Comparison of ENCODE assay signal across 8 mouse cellular contexts in the genomic region with DNA sequence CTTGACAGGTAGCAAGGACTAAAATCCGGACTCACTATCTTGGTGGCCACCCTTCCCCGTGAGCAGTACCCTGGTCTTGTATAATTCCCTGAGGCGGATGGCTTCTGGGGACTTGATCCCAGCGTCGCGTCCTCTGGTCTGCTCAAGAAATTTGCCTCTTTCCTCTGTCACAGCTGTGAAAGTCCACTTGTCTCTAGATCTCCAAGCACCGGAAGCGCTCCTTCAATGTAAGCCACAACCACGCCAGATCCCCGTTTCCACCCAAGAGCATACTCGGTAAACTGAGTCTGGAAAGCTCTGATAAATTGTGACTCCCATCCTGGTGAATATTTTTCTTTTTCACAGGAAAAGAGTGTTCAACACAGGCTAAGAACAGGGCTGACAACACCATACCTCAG. TPM values are rescaled to one million over a fixed set of nuclear protein-coding genes. Genes with fewer than 3 reads are reported as not detected.
DNase-seq lines count a peak whose midpoint lies in the region; ATAC-seq and TF ChIP-seq lines count a peak whose summit lies in the region.

No protein-coding gene starts in this region.

- intact Hi-C loops in left cerebral cortex, adult 2 months (cut with DNase I) = loop anchor here (5.0 kb wide), 1 partner anchor 463 kb away; a partner anchor contains a TSS

- WGBS in forebrain, embryonic 12.5 days = 6% methylated on average over 11 of the region's 11 CpGs
- 4% methylated on average over 11 of the region's 11 CpGs for WGBS in liver, embryonic 11.5 days
- WGBS in stomach, embryonic 15.5 days = 6% methylated on average over 11 of the region's 11 CpGs

- H3K4me3 ChIP-seq in left cerebral cortex, adult 2 months = peak overlapping the region; percentile 60
- H3K4me3 ChIP-seq in bone marrow macrophage, adult 2 months (ENCODE audit: insufficient read depth, low read length) = peak overlapping the region; percentile 69
- peak overlapping the region; percentile 54 for H3K4me3 ChIP-seq in forebrain, embryonic 12.5 days (replicated peaks)
- H3K4me3 ChIP-seq in liver, embryonic 11.5 days (ENCODE audit: low read depth, low read length) = peak overlapping the region; percentile 59
- peak overlapping the region; percentile 56 for H3K4me3 ChIP-seq in stomach, embryonic 15.5 days (replicated peaks)

- no peak for TF ChIP-seq CTCF in left cerebral cortex, adult 2 months (IDR thresholded peaks at IDR 0.05)
- TF ChIP-seq CTCF in bone marrow macrophage, adult 2 months (IDR thresholded peaks at IDR 0.05; ENCODE audit: low read depth, low read length) = no peak

- DNase-seq in left cerebral cortex, adult 2 months (ENCODE audit: extremely low spot score in 1 of 2, low spot score in 2 of 2) = no peak
- DNase-seq in left cerebral cortex, adult 18-20 months (ENCODE audit: low spot score in 2 of 2) = no peak
- no peak for DNase-seq in liver, embryonic 11.5 days (ENCODE audit: low spot score)
- DNase-seq in cerebellum, postnatal 36 days = no peak
- no peak for DNase-seq in retina, postnatal 1 day

- ATAC-seq in forebrain, embryonic 12.5 days (ENCODE audit: low FRiP score) = peak; percentile 17; the same call in 1 of the 2 replicates
- no peak for ATAC-seq in liver, embryonic 11.5 days (replicated peaks; ENCODE audit: low FRiP score)
- peak; percentile 12; the same call in 1 of the 2 replicates for ATAC-seq in stomach, embryonic 15.5 days (ENCODE audit: insufficient read depth, low FRiP score, low read depth)

- peak overlapping the region; percentile 93 for H3K27ac ChIP-seq in left cerebral cortex, adult 2 months
- peak overlapping the region; percentile 84 for H3K27ac ChIP-seq in bone marrow macrophage, adult 2 months (ENCODE audit: insufficient read depth, low read depth, low read length)
- peak overlapping the region; percentile 84 for H3K27ac ChIP-seq in forebrain, embryonic 12.5 days
- peak overlapping the region; percentile 79; the same call in 1 of the 2 replicates for H3K27ac ChIP-seq in liver, embryonic 11.5 days (ENCODE audit: low read depth, low read length)
- peak overlapping the region; percentile 92 for H3K27ac ChIP-seq in stomach, embryonic 15.5 days

- no peak for TF ChIP-seq POLR2A in bone marrow macrophage, adult 2 months (IDR thresholded peaks at IDR 0.05; ENCODE audit: borderline replicate concordance, low read depth, low read length)

- peak overlapping the region; percentile 77 for H3K4me2 ChIP-seq in forebrain, embryonic 12.5 days
- peak overlapping the region; percentile 66 for H3K4me2 ChIP-seq in liver, embryonic 11.5 days
- H3K4me2 ChIP-seq in stomach, embryonic 15.5 days = peak overlapping the region; percentile 68

- H3K4me1 ChIP-seq in bone marrow macrophage, adult 2 months (ENCODE audit: control insufficient read depth, insufficient read depth, low read length) = peaks cover 8% of the 10 kb centered on the region
- H3K4me1 ChIP-seq in forebrain, embryonic 12.5 days = peaks cover 16% of the 10 kb centered on the region
- H3K4me1 ChIP-seq in liver, embryonic 11.5 days (replicated peaks; ENCODE audit: control insufficient read depth, insufficient read depth, low read length) = peaks cover 7% of the 10 kb centered on the region; the same call in 1 of the 2 replicates
- H3K4me1 ChIP-seq in stomach, embryonic 15.5 days = peaks cover 10% of the 10 kb centered on the region

- H3K27me3 ChIP-seq in forebrain, embryonic 12.5 days = no peaks in the 10 kb centered on the region
- H3K27me3 ChIP-seq in liver, embryonic 11.5 days (replicated peaks; ENCODE audit: control insufficient read depth, insufficient read depth, low read length) = no peaks in the 10 kb centered on the region
- H3K27me3 ChIP-seq in stomach, embryonic 15.5 days (replicated peaks) = no peaks in the 10 kb centered on the region

- H3K9me3 ChIP-seq in forebrain, embryonic 12.5 days = no peaks in the 10 kb centered on the region
- no peaks in the 10 kb centered on the region for H3K9me3 ChIP-seq in liver, embryonic 11.5 days (ENCODE audit: control insufficient read depth, low read length)
- no peaks in the 10 kb centered on the region for H3K9me3 ChIP-seq in stomach, embryonic 15.5 days

- peak overlapping the region; percentile 72 for H3K9ac ChIP-seq in forebrain, embryonic 12.5 days
- H3K9ac ChIP-seq in liver, embryonic 11.5 days (ENCODE audit: low read depth, low read length) = peak overlapping the region; percentile 83
- H3K9ac ChIP-seq in stomach, embryonic 15.5 days = peak overlapping the region; percentile 62

- H3K36me3 ChIP-seq in forebrain, embryonic 12.5 days (replicated peaks) = no peaks in the 10 kb centered on the region
- H3K36me3 ChIP-seq in liver, embryonic 11.5 days (ENCODE audit: control insufficient read depth, insufficient read depth, low read length) = no peaks in the 10 kb centered on the region
- H3K36me3 ChIP-seq in stomach, embryonic 15.5 days = no peaks in the 10 kb centered on the region

RNA-seq across cellular contexts. Expression of a gene that starts 0.3 kb away (rescaled TPM):
- 10 to 100 TPM; 25.6 to 27.9 TPM for total RNA-seq in left cerebral cortex, adult 2 months (2021)
- 10 to 100 TPM; 24.7 to 26.1 TPM for total RNA-seq in left cerebral cortex, adult 18-20 months (2021)
- 3.9 and 9.7 TPM in 2 replicates for polyA plus RNA-seq in bone marrow macrophage, adult 2 months (2012; ENCODE audit: insufficient read depth, insufficient read length, missing spikeins)
- polyA plus RNA-seq in forebrain, embryonic 12.5 days (2016; fragmentation: Nextera tagmentation; extraction: Ambion mirVana) = 7.0 and 10.2 TPM in 2 replicates
- 5.2 and 6.8 TPM in 2 replicates for polyA plus RNA-seq in liver, embryonic 11.5 days (2014; fragmentation: Nextera tagmentation; extraction: Ambion mirVana)
- 5.9 and 6.7 TPM in 2 replicates for polyA plus RNA-seq in stomach, embryonic 15.5 days (2015; fragmentation: Nextera tagmentation; extraction: Ambion mirVana)

RNA-seq across cellular contexts. Expression of a gene that starts 3.5 kb away (rescaled TPM):
- 10 to 100 TPM; 52.3 to 54.3 TPM for total RNA-seq in left cerebral cortex, adult 2 months (2021)
- 10 to 100 TPM; 51.6 to 55.3 TPM for total RNA-seq in left cerebral cortex, adult 18-20 months (2021)
- polyA plus RNA-seq in bone marrow macrophage, adult 2 months (2012; ENCODE audit: insufficient read depth, insufficient read length, missing spikeins) = 21.2 and 25.9 TPM in 2 replicates
- polyA plus RNA-seq in forebrain, embryonic 12.5 days (2016; fragmentation: Nextera tagmentation; extraction: Ambion mirVana) = 39.1 TPM in 2 replicates
- 37.1 and 38.4 TPM in 2 replicates for polyA plus RNA-seq in liver, embryonic 11.5 days (2014; fragmentation: Nextera tagmentation; extraction: Ambion mirVana)
- polyA plus RNA-seq in stomach, embryonic 15.5 days (2015; fragmentation: Nextera tagmentation; extraction: Ambion mirVana) = 31.3 and 32.1 TPM in 2 replicates

RNA-seq across cellular contexts. Expression of a gene that starts 10.5 kb away (rescaled TPM):
- 1 to 10 TPM; 5.3 to 7.4 TPM for total RNA-seq in left cerebral cortex, adult 2 months (2021)
- total RNA-seq in left cerebral cortex, adult 18-20 months (2021) = 1 to 10 TPM; 6.2 to 7.6 TPM
- 0.86 and 0.87 TPM in 2 replicates for polyA plus RNA-seq in bone marrow macrophage, adult 2 months (2012; ENCODE audit: insufficient read depth, insufficient read length, missing spikeins)
- polyA plus RNA-seq in forebrain, embryonic 12.5 days (2016; fragmentation: Nextera tagmentation; extraction: Ambion mirVana) = 7.6 and 7.9 TPM in 2 replicates
- 1.9 TPM in 2 replicates for polyA plus RNA-seq in liver, embryonic 11.5 days (2014; fragmentation: Nextera tagmentation; extraction: Ambion mirVana)
- 3.7 and 4.1 TPM in 2 replicates for polyA plus RNA-seq in stomach, embryonic 15.5 days (2015; fragmentation: Nextera tagmentation; extraction: Ambion mirVana)

RNA-seq across cellular contexts. Expression of a gene that starts 46.2 kb away (rescaled TPM):
- 1 to 10 TPM; 2.1 to 2.7 TPM for total RNA-seq in left cerebral cortex, adult 2 months (2021)
- 1 to 10 TPM; 2.4 to 2.5 TPM for total RNA-seq in left cerebral cortex, adult 18-20 months (2021)
- not detected in 2 replicates for polyA plus RNA-seq in bone marrow macrophage, adult 2 months (2012; ENCODE audit: insufficient read depth, insufficient read length, missing spikeins)
- polyA plus RNA-seq in forebrain, embryonic 12.5 days (2016; fragmentation: Nextera tagmentation; extraction: Ambion mirVana) = not detected in 2 replicates
- polyA plus RNA-seq in liver, embryonic 11.5 days (2014; fragmentation: Nextera tagmentation; extraction: Ambion mirVana) = not detected in 2 replicates
- 0.04 and 0.14 TPM in 2 replicates for polyA plus RNA-seq in stomach, embryonic 15.5 days (2015; fragmentation: Nextera tagmentation; extraction: Ambion mirVana)

RNA-seq across cellular contexts. Expression of a gene that starts 46.3 kb away (rescaled TPM):
- 10 to 100 TPM; 78.1 to 88.9 TPM for total RNA-seq in left cerebral cortex, adult 2 months (2021)
- 10 to 100 TPM; 66.0 to 70.4 TPM for total RNA-seq in left cerebral cortex, adult 18-20 months (2021)
- polyA plus RNA-seq in bone marrow macrophage, adult 2 months (2012; ENCODE audit: insufficient read depth, insufficient read length, missing spikeins) = 105 and 108 TPM in 2 replicates
- 47.3 and 49.5 TPM in 2 replicates for polyA plus RNA-seq in forebrain, embryonic 12.5 days (2016; fragmentation: Nextera tagmentation; extraction: Ambion mirVana)
- 58.7 and 59.9 TPM in 2 replicates for polyA plus RNA-seq in liver, embryonic 11.5 days (2014; fragmentation: Nextera tagmentation; extraction: Ambion mirVana)
- polyA plus RNA-seq in stomach, embryonic 15.5 days (2015; fragmentation: Nextera tagmentation; extraction: Ambion mirVana) = 39.4 and 41.2 TPM in 2 replicates
